Mouse (Mus musculus) cerebellum, adult 2 months (tissue): ENCODE results near the gene Gfm1.

Experiments
- CTCF ChIP-seq: fragments of 200-500 bp; IDR thresholded peaks from 2 replicates; pipeline ENCODE4 v1.5.1; 2011; ENCODE audit warnings: low read depth, mild to moderate bottlenecking, control low read depth, low read length, moderate library complexity, borderline replicate concordance; ENCODE audit not compliant: insufficient read depth
- POLR2A ChIP-seq: fragments of 200-500 bp; IDR thresholded peaks from 2 replicates; pipeline ENCODE4 v1.6.1; 2011; ENCODE audit warnings: low read length, control low read depth, borderline replicate concordance; ENCODE audit not compliant: insufficient read depth

GRCm38 (mm10) chr3:67508216-67508892 is 78.5 kb downstream of the Gfm1 start:
- TF ChIP-seq POLR2A (no peak), CTCF (no peak)
